Mouse (Mus musculus) heart, embryonic 16.5 days (tissue): ENCODE data around the gene Tgfbr2. TPM values are rescaled to one million over a fixed set of nuclear protein-coding genes. Genes with fewer than 3 reads are reported as not detected.
"Not testable (repeated sequence)": the region's sequence is repeated elsewhere in the genome, so short reads cannot be mapped to it uniquely, and the experiment has no call there.

ENCODE experiments used
- ATAC-seq: fragments of 200-750 bp; cut with Nextera tagmentation; replicated peaks from 2 replicates; pipeline ENCODE4 v1.8.0; 2017; ENCODE audit warnings: moderate number of reproducible peaks; ENCODE audit not compliant: insufficient read depth, low FRiP score; ENCODE audit errors: extremely low read depth
- H3K27ac ChIP-seq: fragments of 300-500 bp; sonication (generic); 2 replicates; pipeline ENCODE4 v1.5.1; 2014; ENCODE audit warnings: mild to moderate bottlenecking, low read length, control low read depth, moderate library complexity
- H3K27me3 ChIP-seq: fragments of 300-500 bp; sonication (generic); 2 replicates; pipeline ENCODE4 v1.6.1; 2014; ENCODE audit warnings: low read length, mixed read lengths; ENCODE audit not compliant: control insufficient read depth, insufficient read depth
- H3K36me3 ChIP-seq: fragments of 300-500 bp; sonication (generic); 2 replicates; pipeline ENCODE4 v1.6.1; 2014; ENCODE audit not compliant: control insufficient read depth, insufficient read depth
- H3K4me1 ChIP-seq: fragments of 300-500 bp; sonication (generic); 2 replicates; pipeline ENCODE4 v1.6.1; 2014; ENCODE audit warnings: low read length, mixed read lengths; ENCODE audit not compliant: control insufficient read depth, insufficient read depth
- H3K4me2 ChIP-seq: fragments of 300-500 bp; sonication (generic); 2 replicates; pipeline ENCODE4 v1.6.1; 2014; ENCODE audit warnings: low read depth, mild to moderate bottlenecking, control low read depth, low read length
- H3K4me3 ChIP-seq: fragments of 300-500 bp; sonication (generic); 2 replicates; pipeline ENCODE4 v1.5.1; 2014; ENCODE audit warnings: mild to moderate bottlenecking, control low read depth, low read length
- H3K9ac ChIP-seq: fragments of 300-500 bp; sonication (generic); 2 replicates; pipeline ENCODE4 v1.6.1; 2014; ENCODE audit warnings: low read length, control low read depth
- H3K9me3 ChIP-seq: fragments of 300-500 bp; sonication (generic); replicated peaks from 2 replicates; pipeline ENCODE4 v1.6.1; 2016; ENCODE audit warnings: low read length; ENCODE audit not compliant: control insufficient read depth
- WGBS: fragments of 180-500 bp; shearing (Covaris S2); extraction: QIAGEN DNeasy Blood & Tissue Kit; methylation state at CpG from one replicate; pipeline ENCODE4 v1.1.7; 2014; 5-methylcytosine and 5-hydroxymethylcytosine counted together
- polyA plus RNA-seq: library from polyadenylated mRNA; unstranded; fragments of >200 nt; fragmentation: Nextera tagmentation; extraction: Ambion mirVana; gene quantifications from 2 replicates; pipeline ENCODE4 v1.2.1, GENCODE M21; 2015

Gene Tgfbr2
- polyA plus RNA-seq, 1 experiment from 2014 or later = 23.7 TPM

- H3K9me3 ChIP-seq = peaks cover 7% of the 10 kb centered on the region
- H3K27ac ChIP-seq = no peak overlapping the region
- H3K4me2 ChIP-seq = no peak overlapping the region
- no peaks in the 10 kb centered on the region for H3K27me3 ChIP-seq
- H3K9ac ChIP-seq = no peak overlapping the region
- H3K36me3 ChIP-seq = no peaks in the 10 kb centered on the region
- 10% methylated on average over 4 of the region's 4 CpGs for WGBS
- no peak overlapping the region for H3K4me3 ChIP-seq
- H3K4me1 ChIP-seq = no peaks in the 10 kb centered on the region
- no peak for ATAC-seq
These were observed 114.5 kb downstream of the Tgfbr2 start for GRCm38 (mm10) chr9:116060691-116061090.

- H3K27me3 ChIP-seq = no peaks in the 10 kb centered on the region
- H3K4me3 ChIP-seq = no peak overlapping the region
- no peak overlapping the region for H3K4me2 ChIP-seq
- H3K36me3 ChIP-seq = no peaks in the 10 kb centered on the region
- no peak overlapping the region for H3K9ac ChIP-seq
- no peak for ATAC-seq
- H3K27ac ChIP-seq = no peak overlapping the region
- peaks cover 7% of the 10 kb centered on the region for H3K9me3 ChIP-seq
- H3K4me1 ChIP-seq = no peaks in the 10 kb centered on the region
- 53% methylated on average over 4 of the region's 4 CpGs for WGBS
These were observed 116.0 kb downstream of the Tgfbr2 start for GRCm38 (mm10) chr9:116059156-116059555.

GRCm38 (mm10) chr9:116058475-116058874 lies 116.7 kb downstream of the Tgfbr2 start:
- peaks cover 7% of the 10 kb centered on the region for H3K9me3 ChIP-seq
- no peak overlapping the region for H3K4me3 ChIP-seq
- no peaks in the 10 kb centered on the region for H3K36me3 ChIP-seq
- H3K4me1 ChIP-seq = no peaks in the 10 kb centered on the region
- no peaks in the 10 kb centered on the region for H3K27me3 ChIP-seq
- no peak for ATAC-seq
- no peak overlapping the region for H3K27ac ChIP-seq
- H3K9ac ChIP-seq = no peak overlapping the region
- no peak overlapping the region for H3K4me2 ChIP-seq
- WGBS = 81% methylated on average over 4 of the region's 4 CpGs

GRCm38 (mm10) chr9:116053976-116054375 lies 121.2 kb downstream of the Tgfbr2 start:
- H3K4me2 ChIP-seq = no peak overlapping the region
- no peak overlapping the region for H3K9ac ChIP-seq
- H3K36me3 ChIP-seq = no peaks in the 10 kb centered on the region
- H3K4me3 ChIP-seq = no peak overlapping the region
- no peaks in the 10 kb centered on the region for H3K27me3 ChIP-seq
- no peak for ATAC-seq
- 70% methylated on average over 8 of the region's 8 CpGs for WGBS
- peaks cover 7% of the 10 kb centered on the region for H3K9me3 ChIP-seq
- H3K27ac ChIP-seq = no peak overlapping the region
- H3K4me1 ChIP-seq = no peaks in the 10 kb centered on the region

GRCm38 (mm10) chr9:116049985-116050384 lies 125.2 kb downstream of the Tgfbr2 start:
- Histone ChIP-seq H3K9me3 (no peaks in the 10 kb centered on the region), H3K27me3 (no peaks in the 10 kb centered on the region), H3K4me1 (no peaks in the 10 kb centered on the region), H3K4me2 (no peak overlapping the region), H3K4me3 (no peak overlapping the region), H3K36me3 (no peaks in the 10 kb centered on the region), H3K9ac (no peak overlapping the region), H3K27ac (no peak overlapping the region)
- ATAC-seq = no peak
- WGBS = 84% methylated on average over 1 of the region's 1 CpGs

GRCm38 (mm10) chr9:116041787-116042186 lies 133.4 kb downstream of the Tgfbr2 start:
- Histone ChIP-seq H3K4me1 (no peaks in the 10 kb centered on the region), H3K4me2 (no peak overlapping the region), H3K27me3 (no peaks in the 10 kb centered on the region), H3K9ac (no peak overlapping the region), H3K4me3 (no peak overlapping the region), H3K9me3 (no peaks in the 10 kb centered on the region), H3K36me3 (no peaks in the 10 kb centered on the region), H3K27ac (no peak overlapping the region)
- no peak for ATAC-seq
- 12% methylated on average over 3 of the region's 3 CpGs for WGBS

GRCm38 (mm10) chr9:116041369-116041768 lies 133.8 kb downstream of the Tgfbr2 start:
- WGBS = 72% methylated on average over 4 of the region's 4 CpGs
- ATAC-seq = no peak

GRCm38 (mm10) chr9:116040852-116041251 lies 134.3 kb downstream of the Tgfbr2 start:
- not testable (repeated sequence) for H3K9me3 ChIP-seq, H3K4me3 ChIP-seq, H3K4me1 ChIP-seq, H3K36me3 ChIP-seq, H3K9ac ChIP-seq, ATAC-seq, H3K27ac ChIP-seq, H3K27me3 ChIP-seq, H3K4me2 ChIP-seq
- WGBS = 90% methylated on average over 14 of the region's 14 CpGs

More at GRCm38 (mm10) chr9:116041369-116041768, 133.8 kb downstream of the Tgfbr2 start:
- H3K27ac ChIP-seq = no peak overlapping the region
- H3K27me3 ChIP-seq = no peaks in the 10 kb centered on the region
- no peak overlapping the region for H3K9ac ChIP-seq
- H3K9me3 ChIP-seq = no peaks in the 10 kb centered on the region
- no peak overlapping the region for H3K4me3 ChIP-seq
- H3K36me3 ChIP-seq = no peaks in the 10 kb centered on the region
- H3K4me1 ChIP-seq = no peaks in the 10 kb centered on the region
- no peak overlapping the region for H3K4me2 ChIP-seq

GRCm38 (mm10) chr9:116039981-116040380 lies 135.2 kb downstream of the Tgfbr2 start:
- H3K9ac ChIP-seq = no peak overlapping the region
- no peak for ATAC-seq
- H3K4me2 ChIP-seq = no peak overlapping the region
- no peak overlapping the region for H3K27ac ChIP-seq
- H3K4me1 ChIP-seq = no peaks in the 10 kb centered on the region
- no peaks in the 10 kb centered on the region for H3K36me3 ChIP-seq
- no peaks in the 10 kb centered on the region for H3K9me3 ChIP-seq
- no peak overlapping the region for H3K4me3 ChIP-seq
- WGBS = 83% methylated on average over 4 of the region's 4 CpGs
- no peaks in the 10 kb centered on the region for H3K27me3 ChIP-seq

- Histone ChIP-seq H3K4me2 (no peak overlapping the region), H3K4me3 (no peak overlapping the region), H3K27ac (no peak overlapping the region), H3K9me3 (no peaks in the 10 kb centered on the region), H3K9ac (no peak overlapping the region), H3K27me3 (no peaks in the 10 kb centered on the region), H3K36me3 (no peaks in the 10 kb centered on the region), H3K4me1 (no peaks in the 10 kb centered on the region)
- no peak for ATAC-seq
- WGBS = 75% methylated on average over 6 of the region's 6 CpGs
These were observed 136.9 kb downstream of the Tgfbr2 start for GRCm38 (mm10) chr9:116038275-116038674.
